Mouse (Mus musculus): ENCODE data around the gene Gm20388.
"Not testable (repeated sequence)": the region's sequence is repeated elsewhere in the genome, so short reads cannot be mapped to it uniquely, and the experiment has no call there.

The Gm20388 gene

GRCm38 (mm10) chr8:123428343-123428893, 3517.8 kb downstream of the Gm20388 start:
- DNase-seq (ENCODE audit: low read depth, low spot score) = no peak

- no peak for DNase-seq (ENCODE audit: low read depth, low spot score)
Observed at GRCm38 (mm10) chr8:123428939-123429721, 3518.5 kb downstream of the Gm20388 start.

- DNase-seq (ENCODE audit: low read depth, low spot score) = not testable (repeated sequence)
Observed at GRCm38 (mm10) chr8:123429722-123430013, 3519.0 kb downstream of the Gm20388 start.

GRCm38 (mm10) chr8:123430936-123431335, 3520.3 kb downstream of the Gm20388 start:
- not testable (repeated sequence) for DNase-seq (ENCODE audit: low read depth, low spot score)

- no peak for DNase-seq (ENCODE audit: low read depth, low spot score)
Observed at GRCm38 (mm10) chr8:123431616-123432365, 3521.2 kb downstream of the Gm20388 start.

- DNase-seq (ENCODE audit: low read depth, low spot score) = no peak
Observed at GRCm38 (mm10) chr8:123432381-123432780, 3521.7 kb downstream of the Gm20388 start.

GRCm38 (mm10) chr8:123433241-123433974, 3522.8 kb downstream of the Gm20388 start:
- not testable (repeated sequence) for DNase-seq (ENCODE audit: low read depth, low spot score)

- no peak for DNase-seq (ENCODE audit: low read depth, low spot score)
Observed at GRCm38 (mm10) chr8:123441788-123442187, 3531.1 kb downstream of the Gm20388 start.

GRCm38 (mm10) chr8:123442351-123442750, 3531.7 kb downstream of the Gm20388 start:
- DNase-seq (ENCODE audit: low read depth, low spot score) = no peak

- peak; percentile 75 for DNase-seq (ENCODE audit: low read depth, low spot score)
Observed at GRCm38 (mm10) chr8:123442871-123443575, 3532.4 kb downstream of the Gm20388 start.

GRCm38 (mm10) chr8:123443576-123443921, 3532.9 kb downstream of the Gm20388 start:
- no peak for DNase-seq (ENCODE audit: low read depth, low spot score)

- DNase-seq (ENCODE audit: low read depth, low spot score) = no peak
Observed at GRCm38 (mm10) chr8:123444131-123444530, 3533.5 kb downstream of the Gm20388 start.

GRCm38 (mm10) chr8:123445981-123446380, 3535.3 kb downstream of the Gm20388 start:
- DNase-seq (ENCODE audit: low read depth, low spot score) = no peak

- no peak for DNase-seq (ENCODE audit: low read depth, low spot score)
Observed at GRCm38 (mm10) chr8:123446799-123447198, 3536.2 kb downstream of the Gm20388 start.

- DNase-seq (ENCODE audit: low read depth, low spot score) = no peak
Observed at GRCm38 (mm10) chr8:123450783-123451182, 3540.1 kb downstream of the Gm20388 start.

GRCm38 (mm10) chr8:123451747-123452146, 3541.1 kb downstream of the Gm20388 start:
- DNase-seq (ENCODE audit: low read depth, low spot score) = not testable (repeated sequence)

GRCm38 (mm10) chr8:123452149-123452548, 3541.5 kb downstream of the Gm20388 start:
- DNase-seq (ENCODE audit: low read depth, low spot score) = no peak

- DNase-seq (ENCODE audit: low read depth, low spot score) = no peak
Observed at GRCm38 (mm10) chr8:123453291-123453690, 3542.7 kb downstream of the Gm20388 start.

GRCm38 (mm10) chr8:123453951-123454350, 3543.3 kb downstream of the Gm20388 start:
- DNase-seq (ENCODE audit: low read depth, low spot score) = no peak

- no peak for DNase-seq (ENCODE audit: low read depth, low spot score)
Observed at GRCm38 (mm10) chr8:123454559-123454958, 3543.9 kb downstream of the Gm20388 start.

GRCm38 (mm10) chr8:123463651-123464050, 3553.0 kb downstream of the Gm20388 start:
- no peak for DNase-seq (ENCODE audit: low read depth, low spot score)

Data from retina, adult 2 months (tissue).